In genomic region chr16:30020124-30020523, GRCm38 (mm10) we compare ENCODE assay signal across 9 mouse cellular contexts. TPM values are rescaled to one million over a fixed set of nuclear protein-coding genes. Genes with fewer than 3 reads are reported as not detected.
A peak's percentile ranks its signal among the peaks of the same experiment; 100 is the strongest.
DNase-seq lines count a peak whose midpoint lies in the region; ATAC-seq and TF ChIP-seq lines count a peak whose summit lies in the region.
"Had no signal": no experiment of that assay in that cellular context is flagged by ENCODE, and none has a peak within 500 bp of the region (broad histone marks: within the 10 kb centered on the region; RNA-seq: fewer than 3 reads in every experiment).

No protein-coding gene starts in this region.

- no peaks in the 10 kb centered on the region for H3K36me3 ChIP-seq in forebrain, embryonic 10.5 days (replicated peaks)
- no peaks in the 10 kb centered on the region for H3K36me3 ChIP-seq in forebrain, embryonic 14.5 days (ENCODE audit: control insufficient read depth, insufficient read depth, low read length)
- H3K36me3 ChIP-seq in embryonic facial prominence, embryonic 10.5 days (replicated peaks) = no peaks in the 10 kb centered on the region
- no peaks in the 10 kb centered on the region for H3K36me3 ChIP-seq in midbrain, postnatal 0 days (ENCODE audit: insufficient read depth, low read length)

- H3K27me3 ChIP-seq in forebrain, embryonic 10.5 days (ENCODE audit: poor library complexity, severe bottlenecking) = peaks cover 81% of the 10 kb centered on the region
- peaks cover 10% of the 10 kb centered on the region for H3K27me3 ChIP-seq in forebrain, embryonic 14.5 days (replicated peaks; ENCODE audit: control insufficient read depth, insufficient read depth, low read length)
- peaks cover 52% of the 10 kb centered on the region for H3K27me3 ChIP-seq in embryonic facial prominence, embryonic 10.5 days (replicated peaks; ENCODE audit: low read depth, poor library complexity, severe bottlenecking)
- peaks cover 21% of the 10 kb centered on the region for H3K27me3 ChIP-seq in midbrain, postnatal 0 days (ENCODE audit: insufficient read depth, low read length)

- 17% methylated on average over 13 of the region's 13 CpGs for WGBS in forebrain, embryonic 10.5 days
- WGBS in forebrain, embryonic 14.5 days = 11% methylated on average over 13 of the region's 13 CpGs
- WGBS in embryonic facial prominence, embryonic 10.5 days = 9% methylated on average over 13 of the region's 13 CpGs
- 20% methylated on average over 13 of the region's 13 CpGs for WGBS in midbrain, postnatal 0 days

- no peak for ATAC-seq in forebrain, embryonic 14.5 days
- no peak for ATAC-seq in midbrain, postnatal 0 days (ENCODE audit: low FRiP score)

- TF ChIP-seq CTCF in midbrain, postnatal 0 days (IDR thresholded peaks at IDR 0.05) = no peak

- intact Hi-C loops in heart, postnatal 25 days (cut with DNase I) = no loop called here
- intact Hi-C loops in left cerebral cortex, postnatal 4 days (cut with DNase I) = no loop called here

- peak overlapping the region; percentile 78 for H3K27ac ChIP-seq in forebrain, embryonic 10.5 days
- H3K27ac ChIP-seq in forebrain, embryonic 14.5 days (ENCODE audit: low read depth, low read length) = no peak overlapping the region
- peak overlapping the region; percentile 84 for H3K27ac ChIP-seq in embryonic facial prominence, embryonic 10.5 days (replicated peaks)
- no peak overlapping the region for H3K27ac ChIP-seq in midbrain, postnatal 0 days (ENCODE audit: low read depth, low read length)
- H3K27ac ChIP-seq: liver, embryonic 14.5 days had no signal

- H3K9me3 ChIP-seq in forebrain, embryonic 10.5 days = no peaks in the 10 kb centered on the region
- no peaks in the 10 kb centered on the region for H3K9me3 ChIP-seq in forebrain, embryonic 14.5 days (replicated peaks; ENCODE audit: control insufficient read depth, low read length)
- H3K9me3 ChIP-seq in embryonic facial prominence, embryonic 10.5 days = no peaks in the 10 kb centered on the region
- no peaks in the 10 kb centered on the region for H3K9me3 ChIP-seq in midbrain, postnatal 0 days (ENCODE audit: low read length)

- H3K4me3 ChIP-seq in forebrain, embryonic 10.5 days = peak overlapping the region; percentile 27
- H3K4me3 ChIP-seq in forebrain, embryonic 14.5 days (ENCODE audit: low read depth, low read length) = no peak overlapping the region
- peak overlapping the region; percentile 37 for H3K4me3 ChIP-seq in embryonic facial prominence, embryonic 10.5 days
- no peak overlapping the region for H3K4me3 ChIP-seq in midbrain, postnatal 0 days (ENCODE audit: low read depth, low read length)

- no peak overlapping the region for H3K9ac ChIP-seq in forebrain, embryonic 14.5 days (ENCODE audit: low read length)
- peak overlapping the region; percentile 39; the same call in 1 of the 2 replicates for H3K9ac ChIP-seq in midbrain, postnatal 0 days (replicated peaks; ENCODE audit: low read length, poor library complexity, severe bottlenecking)
- H3K9ac ChIP-seq: liver, embryonic 14.5 days had no signal

- DNase-seq in forebrain, embryonic 10.5 days (ENCODE audit: extremely low spot score, low spot score) = no peak
- DNase-seq in forebrain, embryonic 14.5 days (ENCODE audit: low spot score) = no peak
- peak; percentile 86 for DNase-seq in embryonic facial prominence, embryonic 10.5 days (ENCODE audit: low spot score)
- peak; percentile 45 for DNase-seq in heart, postnatal 25 days (ENCODE audit: low spot score)
- no peak for DNase-seq in midbrain, postnatal 0 days (ENCODE audit: low spot score)
- DNase-seq in left cerebral cortex, postnatal 4 days = no peak
- DNase-seq in thymus, postnatal 25 days = no peak
- no peak for DNase-seq in cerebellum, postnatal 25 days

- peaks cover 77% of the 10 kb centered on the region for H3K4me1 ChIP-seq in forebrain, embryonic 10.5 days
- peaks cover 20% of the 10 kb centered on the region for H3K4me1 ChIP-seq in forebrain, embryonic 14.5 days (ENCODE audit: control insufficient read depth, insufficient read depth, low read length)
- H3K4me1 ChIP-seq in embryonic facial prominence, embryonic 10.5 days = peaks cover 84% of the 10 kb centered on the region
- H3K4me1 ChIP-seq in midbrain, postnatal 0 days (ENCODE audit: insufficient read depth, low read length) = no peaks in the 10 kb centered on the region

- no peak overlapping the region for H3K4me2 ChIP-seq in forebrain, embryonic 14.5 days (ENCODE audit: low read length)
- H3K4me2 ChIP-seq in midbrain, postnatal 0 days (ENCODE audit: low read depth, low read length, poor library complexity, severe bottlenecking) = no peak overlapping the region

RNA-seq across cellular contexts. Expression of gene Hes1, which starts 44.1 kb away (rescaled TPM):
- 42.5 and 49.0 TPM in 2 replicates for polyA plus RNA-seq in forebrain, embryonic 10.5 days (2016; fragmentation: Nextera tagmentation; extraction: Ambion mirVana)
- 15.2 and 20.5 TPM in 2 replicates for polyA plus RNA-seq in forebrain, embryonic 14.5 days (2014; fragmentation: Nextera tagmentation; extraction: Ambion mirVana)
- polyA plus RNA-seq in embryonic facial prominence, embryonic 10.5 days (2016; fragmentation: Nextera tagmentation; extraction: Ambion mirVana) = 43.3 and 47.2 TPM in 2 replicates
- total RNA-seq in heart, postnatal 25 days (2021) = 10 to 100 TPM; 24.0 to 27.4 TPM
- 10.2 and 10.3 TPM in 2 replicates for total RNA-seq in midbrain, postnatal 0 days (2014; rRNA removed)
- polyA plus RNA-seq in midbrain, postnatal 0 days (2015; fragmentation: Nextera tagmentation; extraction: Ambion mirVana) = 9.2 and 13.0 TPM in 2 replicates
- total RNA-seq in left cerebral cortex, postnatal 4 days (2021) = 10 to 100 TPM; 15.9 to 19.1 TPM

Comparison
In these comparisons a context has a peak if more than half of its experiments do, and no peak if none do; other contexts are left out.
1. H3K27ac ChIP-seq: peak in forebrain, embryonic 10.5 days (single experiment) and embryonic facial prominence, embryonic 10.5 days (single experiment); none in forebrain, embryonic 14.5 days (single experiment) and midbrain, postnatal 0 days (single experiment).
2. H3K4me3 ChIP-seq: peak in forebrain, embryonic 10.5 days (single experiment) and embryonic facial prominence, embryonic 10.5 days (single experiment); none in forebrain, embryonic 14.5 days (single experiment) and midbrain, postnatal 0 days (single experiment).
3. DNase-seq: peak in embryonic facial prominence, embryonic 10.5 days (single experiment) and heart, postnatal 25 days (single experiment); none in forebrain, embryonic 10.5 days (single experiment), forebrain, embryonic 14.5 days (single experiment), midbrain, postnatal 0 days (single experiment), left cerebral cortex, postnatal 4 days (single experiment), thymus, postnatal 25 days (single experiment) and cerebellum, postnatal 25 days (0 of 2).